8 mouse cellular contexts compared by ENCODE assay signal in genomic region chr7:55842504-55843152, GRCm38 (mm10). TPM values are rescaled to one million over a fixed set of nuclear protein-coding genes. Genes with fewer than 3 reads are reported as not detected.
A peak's percentile ranks its signal among the peaks of the same experiment; 100 is the strongest.
DNase-seq lines count a peak whose midpoint lies in the region; ATAC-seq and TF ChIP-seq lines count a peak whose summit lies in the region.

No protein-coding gene starts in this region.

- H3K9ac ChIP-seq in heart, embryonic 13.5 days, result peak overlapping the region; percentile 94
- peak overlapping the region; percentile 87 for H3K9ac ChIP-seq in CH12.LX (ENCODE audit: insufficient read depth, low read depth)
- H3K9ac ChIP-seq in heart, embryonic 16.5 days (ENCODE audit: low read length), result peak overlapping the region; percentile 97
- H3K9ac ChIP-seq in liver, embryonic 16.5 days (ENCODE audit: low read depth, low read length), result peak overlapping the region; percentile 78

- ATAC-seq in heart, embryonic 13.5 days (ENCODE audit: extremely low read depth, insufficient number of reproducible peaks, low FRiP score, low TSS enrichment), result no peak
- ATAC-seq in heart, embryonic 16.5 days (replicated peaks; ENCODE audit: extremely low read depth, insufficient read depth, low FRiP score), result peak; percentile 39
- ATAC-seq in liver, embryonic 16.5 days (ENCODE audit: low read depth), result peak; percentile 22; the same call in 1 of the 2 replicates

- peak overlapping the region; percentile 95 for H3K27ac ChIP-seq in heart, embryonic 13.5 days (replicated peaks)
- H3K27ac ChIP-seq in CH12.LX (ENCODE audit: insufficient read depth, low read depth), result no peak overlapping the region
- peak overlapping the region; percentile 97 for H3K27ac ChIP-seq in heart, embryonic 16.5 days (ENCODE audit: low read length)
- H3K27ac ChIP-seq in liver, embryonic 16.5 days (ENCODE audit: low read length), result peak overlapping the region; percentile 75
- H3K27ac ChIP-seq in olfactory bulb, adult 2 months (ENCODE audit: insufficient read depth, low read depth, low read length), result peak overlapping the region; percentile 88

- under 1% methylated on average over 40 of the region's 40 CpGs for WGBS in heart, embryonic 13.5 days
- WGBS in heart, embryonic 16.5 days, result under 1% methylated on average over 40 of the region's 40 CpGs
- WGBS in liver, embryonic 16.5 days (ENCODE audit: insufficient replicate concordance), result under 1% methylated on average over 40 of the region's 40 CpGs
- under 1% methylated on average over 40 of the region's 40 CpGs for WGBS in olfactory bulb, adult 2 months

- H3K9me3 ChIP-seq in heart, embryonic 13.5 days, result no peaks in the 10 kb centered on the region
- no peaks in the 10 kb centered on the region for H3K9me3 ChIP-seq in CH12.LX (replicated peaks; ENCODE audit: low read length)
- no peaks in the 10 kb centered on the region for H3K9me3 ChIP-seq in heart, embryonic 16.5 days (replicated peaks; ENCODE audit: control insufficient read depth, low read length)
- H3K9me3 ChIP-seq in liver, embryonic 16.5 days (replicated peaks; ENCODE audit: control insufficient read depth, low read length), result no peaks in the 10 kb centered on the region

- H3K4me2 ChIP-seq in heart, embryonic 13.5 days, result peak overlapping the region; percentile 93
- peak overlapping the region; percentile 89 for H3K4me2 ChIP-seq in CH12.LX (ENCODE audit: insufficient read depth, low read depth, poor library complexity, severe bottlenecking)
- H3K4me2 ChIP-seq in heart, embryonic 16.5 days (ENCODE audit: low read depth, low read length), result peak overlapping the region; percentile 90
- peak overlapping the region; percentile 80 for H3K4me2 ChIP-seq in liver, embryonic 16.5 days (ENCODE audit: low read depth, low read length)

- dilution Hi-C loops in CH12.LX (cut with MboI; ENCODE audit: extremely low pct_ligation_motif_present, extremely low pct_unique_long_range_greater_than_20kb, low sequenced_read_pairs), result no loop called here

- TF ChIP-seq POLR2A in CH12.LX (IDR thresholded peaks at IDR 0.05; ENCODE audit: low read depth, low read length), result no peak
- TF ChIP-seq POLR2A in olfactory bulb, adult 2 months (IDR thresholded peaks at IDR 0.05; ENCODE audit: insufficient read depth, low read depth, low read length), result no peak

- TF ChIP-seq EP300 in CH12.LX (IDR thresholded peaks at IDR 0.05; ENCODE audit: low read length), result no peak

- TF ChIP-seq CTCF in CH12.LX (conservative IDR thresholded peaks at IDR 0.05 in 1 of 2, IDR thresholded peaks at IDR 0.05 in 1 of 2; ENCODE audit: low read depth in 2 of 2, low read length in 2 of 2), result no peak
- no peak for TF ChIP-seq CTCF in olfactory bulb, adult 2 months (IDR thresholded peaks at IDR 0.05; ENCODE audit: insufficient read depth, low read depth, low read length)

- H3K27me3 ChIP-seq in heart, embryonic 13.5 days (replicated peaks), result no peaks in the 10 kb centered on the region
- H3K27me3 ChIP-seq in CH12.LX (replicated peaks), result no peaks in the 10 kb centered on the region
- no peaks in the 10 kb centered on the region for H3K27me3 ChIP-seq in heart, embryonic 16.5 days (ENCODE audit: control insufficient read depth, insufficient read depth, low read length)
- no peaks in the 10 kb centered on the region for H3K27me3 ChIP-seq in liver, embryonic 16.5 days (ENCODE audit: control insufficient read depth, insufficient read depth, low read depth, low read length)

- 0 out of 2 replicates have a peak, but pooled peaks cover 5% of the 10 kb centered on the region for H3K36me3 ChIP-seq in heart, embryonic 13.5 days
- peaks cover 0 to 8% of the 10 kb centered on the region in 2 experiments for H3K36me3 ChIP-seq in CH12.LX (replicated peaks in 1 of 2; ENCODE audit: control insufficient read depth in 1 of 2, insufficient read depth in 1 of 2, low read length in 1 of 2)
- no peaks in the 10 kb centered on the region for H3K36me3 ChIP-seq in heart, embryonic 16.5 days (ENCODE audit: control insufficient read depth, insufficient read depth)
- no peaks in the 10 kb centered on the region for H3K36me3 ChIP-seq in liver, embryonic 16.5 days (ENCODE audit: control insufficient read depth, insufficient read depth)

- in situ Hi-C loops in CH12.LX (cut with MboI; ENCODE audit: low pct_ligation_motif_present, low pct_unique_long_range_greater_than_20kb, low sequenced_read_pairs), result no loop called here

- H3K4me1 ChIP-seq in heart, embryonic 13.5 days, result peaks cover 30% of the 10 kb centered on the region
- peaks cover 2 to 31% of the 10 kb centered on the region in 2 experiments; a peak in 2 of 4 replicates for H3K4me1 ChIP-seq in CH12.LX (ENCODE audit: control insufficient read depth in 1 of 2, insufficient read depth in 2 of 2)
- H3K4me1 ChIP-seq in heart, embryonic 16.5 days (ENCODE audit: control insufficient read depth, insufficient read depth, low read length), result peaks cover 10% of the 10 kb centered on the region
- peaks cover 3% of the 10 kb centered on the region; the same call in 1 of the 2 replicates for H3K4me1 ChIP-seq in liver, embryonic 16.5 days (ENCODE audit: control insufficient read depth, low read depth, low read length)
- H3K4me1 ChIP-seq in olfactory bulb, adult 2 months (ENCODE audit: control insufficient read depth, insufficient read depth, low read length), result peaks cover 2% of the 10 kb centered on the region

- peaks cover 8% of the 10 kb centered on the region; the same call in 1 of the 2 replicates for H3K79me2 ChIP-seq in CH12.LX (replicated peaks; ENCODE audit: control insufficient read depth, extremely low read depth, insufficient read depth, poor library complexity, severe bottlenecking)

- DNase-seq in heart, postnatal 10 days, result no peak
- no peak for DNase-seq in CH12.LX (ENCODE audit: extremely low read depth)
- DNase-seq in brain, adult 2 months (ENCODE audit: low read depth, low spot score), result peak; percentile 67
- no peak for DNase-seq in urinary bladder, postnatal 36 days (ENCODE audit: low spot score in 2 of 2)

- intact Hi-C loops in heart, postnatal 10 days (cut with DNase I), result loop anchor here (5.0 kb wide), 1 partner anchor 35 kb away; no protein-coding TSS in a partner anchor

- H3K4me3 ChIP-seq in heart, embryonic 13.5 days, result peak overlapping the region; percentile 85
- H3K4me3 ChIP-seq in CH12.LX (replicated peaks in 1 of 3; ENCODE audit: low read depth in 2 of 3, low read length in 2 of 3, poor library complexity in 1 of 3), result peak overlapping the region; percentile 58 to 90 (median 79)
- H3K4me3 ChIP-seq in heart, embryonic 16.5 days (ENCODE audit: low read length), result peak overlapping the region; percentile 96
- H3K4me3 ChIP-seq in liver, embryonic 16.5 days (ENCODE audit: low read depth, low read length), result peak overlapping the region; percentile 77
- H3K4me3 ChIP-seq in olfactory bulb, adult 2 months (ENCODE audit: insufficient read depth, low read depth, low read length), result peak overlapping the region; percentile 91

- TF ChIP-seq RAD21 in CH12.LX (IDR thresholded peaks at IDR 0.05; ENCODE audit: low read depth, low read length), result no peak

TF ChIP-seq in CH12.LX, 34 proteins besides CTCF, POLR2A, EP300 and RAD21:
- TF ChIP-seq CHD1 (IDR thresholded peaks at IDR 0.05; ENCODE audit: low read depth, low read length) (no peak), CHD2 (IDR thresholded peaks at IDR 0.05; ENCODE audit: low read length) (no peak), SMC3 (IDR thresholded peaks at IDR 0.05; ENCODE audit: low read depth, low read length) (no peak), UBTF (IDR thresholded peaks at IDR 0.05; ENCODE audit: low read depth, low read length) (no peak), E2F4 (IDR thresholded peaks at IDR 0.05; ENCODE audit: insufficient replicate concordance, low read depth, low read length) (no peak), JUN (IDR thresholded peaks at IDR 0.05; ENCODE audit: insufficient read depth, low read depth, low read length) (no peak), ZKSCAN1 (IDR thresholded peaks at IDR 0.05; ENCODE audit: borderline replicate concordance, low read depth, low read length) (no peak), MXI1 (IDR thresholded peaks at IDR 0.05; ENCODE audit: low read depth, low read length) (no peak), KAT2A (IDR thresholded peaks at IDR 0.05; ENCODE audit: insufficient replicate concordance, low read length) (no peak), MAZ (IDR thresholded peaks at IDR 0.05; ENCODE audit: low read depth, low read length) (no peak), NELFE (IDR thresholded peaks at IDR 0.05; ENCODE audit: low read depth, low read length) (no peak), ZC3H11A (IDR thresholded peaks at IDR 0.05; ENCODE audit: low read depth, low read length) (no peak), ZMIZ1 (IDR thresholded peaks at IDR 0.05; ENCODE audit: low read depth, low read length) (no peak), TBP (conservative IDR thresholded peaks at IDR 0.05; ENCODE audit: low read depth, low read length) (no peak), ETS1 (conservative IDR thresholded peaks at IDR 0.05; ENCODE audit: low read depth, low read length) (no peak), PAX5 (IDR thresholded peaks at IDR 0.05; ENCODE audit: low read length) (no peak), JUND (conservative IDR thresholded peaks at IDR 0.05; ENCODE audit: low read depth, low read length) (no peak), NRF1 (IDR thresholded peaks at IDR 0.05; ENCODE audit: low read depth, low read length) (no peak)

RNA-seq across cellular contexts. Expression of gene Cyfip1, which starts 1.1 kb away (rescaled TPM):
- polyA plus RNA-seq in heart, embryonic 13.5 days (2015; fragmentation: Nextera tagmentation; extraction: Ambion mirVana), result 50.3 and 51.6 TPM in 2 replicates
- total RNA-seq in heart, postnatal 10 days (2021), result 10 to 100 TPM; 57.4 to 60.7 TPM
- total RNA-seq in CH12.LX (2012; rRNA removed) (24.8 and 29.3 TPM in 2 replicates), CH12.LX (2014; rRNA removed) (19.3 and 20.1 TPM in 2 replicates)
- polyA plus RNA-seq in CH12.LX (2012; ENCODE audit: insufficient read length, low read depth), result 24.8 and 27.8 TPM in 2 replicates
- polyA plus RNA-seq in heart, embryonic 16.5 days (2015; fragmentation: Nextera tagmentation; extraction: Ambion mirVana), result 44.5 and 54.1 TPM in 2 replicates
- 16.7 and 17.5 TPM in 2 replicates for polyA plus RNA-seq in liver, embryonic 16.5 days (2015; fragmentation: Nextera tagmentation; extraction: Ambion mirVana)
- 665 TPM in 1 of 2 replicates, not detected in the other for polyA plus RNA-seq in olfactory bulb, adult 2 months (2012; ENCODE audit: insufficient read depth, insufficient read length, low replicate concordance, missing spikeins)

RNA-seq across cellular contexts. Expression of gene Tubgcp5, which starts 48.7 kb away (rescaled TPM):
- polyA plus RNA-seq in heart, embryonic 13.5 days (2015; fragmentation: Nextera tagmentation; extraction: Ambion mirVana), result 18.1 and 19.4 TPM in 2 replicates
- total RNA-seq in heart, postnatal 10 days (2021), result 10 to 100 TPM; 11.6 to 13.6 TPM
- 13.0 and 15.1 TPM in 2 replicates for total RNA-seq in CH12.LX (2012; rRNA removed)
- 23.7 and 24.1 TPM in 2 replicates for total RNA-seq in CH12.LX (2014; rRNA removed)
- polyA plus RNA-seq in CH12.LX (2012; ENCODE audit: insufficient read length, low read depth), result 26.7 and 28.8 TPM in 2 replicates
- 17.0 and 22.6 TPM in 2 replicates for polyA plus RNA-seq in heart, embryonic 16.5 days (2015; fragmentation: Nextera tagmentation; extraction: Ambion mirVana)
- polyA plus RNA-seq in liver, embryonic 16.5 days (2015; fragmentation: Nextera tagmentation; extraction: Ambion mirVana), result 5.8 and 6.8 TPM in 2 replicates
- polyA plus RNA-seq in olfactory bulb, adult 2 months (2012; ENCODE audit: insufficient read depth, insufficient read length, low replicate concordance, missing spikeins), result not detected in 2 replicates
